Mouse (Mus musculus): ENCODE data around the gene Ssbp1. TPM values are rescaled to one million over a fixed set of nuclear protein-coding genes. Genes with fewer than 3 reads are reported as not detected.

Ssbp1 gene
- polyA plus RNA-seq, 1 experiment = 0.59 TPM

DNA sequence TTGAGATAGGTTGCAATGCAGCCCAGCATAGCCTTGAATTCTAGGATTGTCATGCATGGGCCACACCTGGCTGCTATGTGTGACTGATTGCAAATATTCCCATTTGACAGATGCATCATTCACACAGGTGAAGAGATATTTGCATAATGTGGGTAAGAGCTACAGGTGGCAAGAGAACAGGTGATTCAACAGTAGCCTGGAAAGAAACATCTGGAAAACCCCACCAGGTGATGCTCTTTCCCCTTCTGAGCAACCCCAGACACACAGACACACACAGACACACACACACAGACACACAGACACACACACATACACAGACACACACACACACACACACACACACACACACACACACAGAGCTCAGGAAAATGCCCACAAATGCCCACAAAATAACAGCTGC, 39.3 kb upstream of the Ssbp1 start:
- Histone ChIP-seq H3K4me1 (ENCODE audit: control insufficient read depth) (peaks cover 12% of the 10 kb centered on the region), H3K36me3 (ENCODE audit: control insufficient read depth) (no peaks in the 10 kb centered on the region), H3K9me3 (ENCODE audit: control insufficient read depth, low read length) (no peaks in the 10 kb centered on the region), H3K4me3 (replicated peaks) (no peak overlapping the region), H3K27me3 (ENCODE audit: control insufficient read depth) (peaks cover 41% of the 10 kb centered on the region)
- no peak for TF ChIP-seq TAL1 (IDR thresholded peaks at IDR 0.05; ENCODE audit: low read length)
- TF ChIP-seq GATA1 (IDR thresholded peaks at IDR 0.05; ENCODE audit: low read length) = no peak

DNA sequence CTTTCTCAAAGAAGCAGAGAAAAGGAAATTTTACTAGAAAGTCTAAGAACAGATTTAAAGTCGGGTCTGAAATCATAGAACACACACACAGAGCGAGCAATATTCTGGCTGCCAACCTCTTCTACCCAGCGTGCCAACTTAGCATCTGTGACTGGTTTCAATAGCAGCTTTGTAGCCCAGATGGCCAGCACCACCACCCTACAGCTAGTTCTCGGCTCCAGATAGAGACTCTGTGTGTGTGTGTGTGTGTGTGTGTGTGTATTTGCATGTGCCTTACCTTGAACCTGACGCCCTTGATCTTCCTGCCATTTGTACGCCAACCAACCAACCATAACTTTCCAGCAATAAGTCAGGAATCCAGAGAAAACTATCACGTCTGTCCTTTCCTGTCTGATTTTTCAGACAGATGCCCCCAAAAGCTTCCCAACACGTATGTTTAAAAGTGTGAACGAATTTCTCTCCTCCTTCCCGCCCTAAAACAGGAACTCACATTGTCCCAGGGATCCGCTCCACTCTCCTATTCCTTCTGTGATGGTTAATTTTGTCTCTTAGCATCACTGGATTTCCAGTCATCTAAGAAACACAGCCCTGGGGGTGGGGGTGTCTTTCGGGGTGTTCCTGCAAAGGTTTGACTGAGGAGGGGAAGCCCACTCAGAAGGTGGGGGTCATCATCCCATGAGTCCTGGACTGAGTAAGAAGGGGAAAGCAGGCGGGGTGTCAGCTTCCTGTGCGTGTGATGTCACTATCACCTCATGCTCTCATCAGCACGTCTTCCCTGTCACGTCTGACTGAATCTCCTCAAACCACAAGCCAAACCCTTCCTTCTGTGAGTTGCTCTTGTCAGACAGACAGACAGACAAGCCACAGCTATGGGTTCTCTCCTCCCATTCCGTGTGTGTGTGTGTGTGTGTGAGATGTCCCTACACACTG, 38.5 kb upstream of the Ssbp1 start:
- Histone ChIP-seq H3K4me1 (ENCODE audit: control insufficient read depth) (peaks cover 12% of the 10 kb centered on the region), H3K27me3 (ENCODE audit: control insufficient read depth) (peaks cover 49% of the 10 kb centered on the region), H3K9me3 (ENCODE audit: control insufficient read depth, low read length) (no peaks in the 10 kb centered on the region), H3K4me3 (replicated peaks) (no peak overlapping the region), H3K36me3 (ENCODE audit: control insufficient read depth) (no peaks in the 10 kb centered on the region)
- TF ChIP-seq GATA1 (IDR thresholded peaks at IDR 0.05; ENCODE audit: low read length) (no peak), TAL1 (IDR thresholded peaks at IDR 0.05; ENCODE audit: low read length) (no peak)

DNA sequence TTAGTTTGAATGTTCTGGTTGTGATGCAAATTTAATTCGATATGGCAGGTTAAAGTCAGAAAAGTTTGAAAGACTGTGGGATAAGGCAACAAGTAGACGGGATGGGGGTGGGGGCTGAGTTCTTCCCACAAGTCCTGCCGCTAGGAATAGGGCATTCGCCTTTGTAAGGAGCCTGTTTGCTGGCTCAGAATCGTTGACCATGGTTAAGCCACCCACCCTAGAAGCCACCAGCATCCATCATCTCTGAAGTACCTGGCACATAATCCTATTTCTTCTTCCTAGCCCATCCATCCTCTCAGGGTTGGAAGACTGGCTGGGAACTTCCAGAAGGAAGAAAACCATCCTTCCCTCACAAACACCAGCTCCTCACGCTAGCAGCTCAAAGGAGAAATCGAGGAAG, 36.5 kb upstream of the Ssbp1 start:
- peaks cover 12% of the 10 kb centered on the region for H3K4me1 ChIP-seq (ENCODE audit: control insufficient read depth)
- H3K36me3 ChIP-seq (ENCODE audit: control insufficient read depth) = no peaks in the 10 kb centered on the region
- TF ChIP-seq GATA1 (IDR thresholded peaks at IDR 0.05; ENCODE audit: low read length) (no peak), TAL1 (IDR thresholded peaks at IDR 0.05; ENCODE audit: low read length) (no peak)
- no peak overlapping the region for H3K4me3 ChIP-seq (replicated peaks)
- no peaks in the 10 kb centered on the region for H3K9me3 ChIP-seq (ENCODE audit: control insufficient read depth, low read length)
- peaks cover 65% of the 10 kb centered on the region for H3K27me3 ChIP-seq (ENCODE audit: control insufficient read depth)

DNA sequence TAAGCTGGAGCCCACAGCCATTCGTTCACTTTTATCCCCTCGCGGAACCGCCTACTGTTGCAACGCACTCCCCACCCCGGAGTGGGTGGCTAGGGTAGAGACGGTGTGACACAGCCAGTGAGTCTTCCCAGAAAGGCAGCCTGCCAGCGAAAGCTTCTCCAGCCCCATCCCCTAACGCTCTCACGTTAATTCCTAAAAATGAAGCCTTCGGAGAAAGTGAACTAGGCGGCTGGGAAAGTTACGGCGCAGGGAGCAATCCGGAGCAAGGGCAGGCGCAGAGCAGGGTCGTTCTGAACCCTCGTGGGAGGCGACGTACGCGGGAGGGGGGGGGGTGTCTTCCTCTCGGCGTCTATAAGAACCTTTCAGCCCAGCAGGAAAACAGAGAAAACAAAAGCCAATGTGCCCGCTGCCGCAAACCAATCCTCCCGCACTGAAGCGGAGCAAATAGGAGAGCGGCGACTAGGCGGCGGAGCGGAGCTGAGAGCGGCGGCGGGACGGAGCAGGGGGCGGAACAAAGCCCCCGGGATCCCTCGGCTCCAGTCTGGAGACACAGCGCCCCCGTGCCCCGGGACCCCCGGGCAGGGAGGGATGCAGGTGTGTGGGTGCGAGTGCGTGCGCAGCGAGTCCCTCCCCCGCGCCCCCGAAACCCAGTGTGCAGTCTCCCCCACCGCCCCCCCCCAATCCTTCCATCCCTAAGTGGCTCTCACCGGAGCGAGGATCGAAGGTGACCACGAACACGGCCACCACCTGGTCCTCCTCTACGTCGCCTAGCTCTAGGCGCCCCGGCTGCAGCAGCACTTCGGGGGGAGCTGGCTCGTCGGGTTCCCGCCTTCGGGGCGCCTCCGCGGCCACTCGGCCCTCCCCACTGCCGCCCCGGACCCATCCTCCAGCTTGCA, 35.8 kb upstream of the Ssbp1 start:
- TF ChIP-seq TAL1 (IDR thresholded peaks at IDR 0.05; ENCODE audit: low read length) (no peak), GATA1 (IDR thresholded peaks at IDR 0.05; ENCODE audit: low read length) (no peak)
- peaks cover 71% of the 10 kb centered on the region for H3K27me3 ChIP-seq (ENCODE audit: control insufficient read depth)
- H3K4me1 ChIP-seq (ENCODE audit: control insufficient read depth) = peaks cover 12% of the 10 kb centered on the region
- H3K4me3 ChIP-seq (replicated peaks) = peak overlapping the region; percentile 61
- H3K9me3 ChIP-seq (ENCODE audit: control insufficient read depth, low read length) = no peaks in the 10 kb centered on the region
- no peaks in the 10 kb centered on the region for H3K36me3 ChIP-seq (ENCODE audit: control insufficient read depth)

DNA sequence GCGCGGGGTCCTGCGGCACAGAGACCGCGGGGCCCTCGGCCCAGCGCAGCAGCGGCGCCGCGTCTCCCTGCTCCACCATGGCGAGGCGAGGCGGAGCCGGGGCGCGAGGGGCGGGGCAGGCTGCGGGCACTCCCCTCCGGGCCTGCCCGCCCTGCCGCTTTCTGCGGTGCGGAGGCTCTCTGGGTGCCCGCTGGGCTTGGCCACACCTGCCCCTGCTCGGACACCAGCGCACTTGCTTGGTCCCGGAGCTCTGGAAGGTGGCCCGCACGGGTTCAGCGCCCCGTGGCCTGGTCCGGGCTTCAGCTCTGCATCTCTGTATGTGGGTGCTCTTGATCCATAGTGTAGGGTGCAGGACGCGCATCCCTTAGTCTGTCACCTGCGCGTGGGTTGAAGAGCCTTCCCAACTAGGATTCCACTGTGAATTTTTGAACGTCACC, 35.1 kb upstream of the Ssbp1 start, which contains the start of gene E330009J07Rik:
Gene E330009J07Rik, minus strand, starts transcription at position 89 of the 437 bp plus-strand sequence.
- peaks cover 75% of the 10 kb centered on the region for H3K27me3 ChIP-seq (ENCODE audit: control insufficient read depth)
- H3K4me1 ChIP-seq (ENCODE audit: control insufficient read depth) = peaks cover 12% of the 10 kb centered on the region

DNA sequence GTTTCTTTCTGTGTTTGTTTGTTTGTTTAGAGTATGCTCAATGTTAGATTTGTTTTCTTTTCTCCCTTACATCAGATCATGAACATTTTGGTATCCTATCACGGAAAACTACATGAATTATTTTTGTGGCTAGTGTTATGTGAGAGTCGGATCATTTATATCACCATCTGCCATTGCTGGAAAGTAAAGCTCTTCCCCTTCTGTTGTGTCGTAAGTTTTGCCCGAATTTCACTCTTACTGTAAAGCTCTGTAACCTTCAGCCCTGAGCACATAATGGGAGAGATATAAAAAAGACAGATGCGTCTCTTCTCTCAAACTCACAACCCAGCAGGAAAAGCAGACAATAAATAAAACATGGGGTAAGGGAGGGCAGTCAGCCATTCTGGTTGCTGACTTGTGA, 32.2 kb upstream of the Ssbp1 start, which contains the start of gene Wee2:
Gene Wee2, plus strand, starts transcription at position 153 of the 400 bp plus-strand sequence.
- H3K4me1 ChIP-seq (ENCODE audit: control insufficient read depth) = peaks cover 12% of the 10 kb centered on the region
- no peaks in the 10 kb centered on the region for H3K36me3 ChIP-seq (ENCODE audit: control insufficient read depth)
- peaks cover 63% of the 10 kb centered on the region for H3K27me3 ChIP-seq (ENCODE audit: control insufficient read depth)
- H3K4me3 ChIP-seq (replicated peaks) = no peak within 1 kb of the TSS
- H3K9me3 ChIP-seq (ENCODE audit: control insufficient read depth, low read length) = no peaks in the 10 kb centered on the region
- TF ChIP-seq TAL1 (IDR thresholded peaks at IDR 0.05; ENCODE audit: low read length) (no peak), GATA1 (IDR thresholded peaks at IDR 0.05; ENCODE audit: low read length) (no peak)

More for the DNA sequence above, 35.1 kb upstream of the Ssbp1 start, which contains the start of gene E330009J07Rik:
- H3K36me3 ChIP-seq (ENCODE audit: control insufficient read depth) = no peaks in the 10 kb centered on the region
- H3K9me3 ChIP-seq (ENCODE audit: control insufficient read depth, low read length) = no peaks in the 10 kb centered on the region
- H3K4me3 ChIP-seq (replicated peaks) = peak within 1 kb of the TSS; percentile 61
- TF ChIP-seq GATA1 (IDR thresholded peaks at IDR 0.05; ENCODE audit: low read length) (no peak), TAL1 (IDR thresholded peaks at IDR 0.05; ENCODE audit: low read length) (no peak)

DNA sequence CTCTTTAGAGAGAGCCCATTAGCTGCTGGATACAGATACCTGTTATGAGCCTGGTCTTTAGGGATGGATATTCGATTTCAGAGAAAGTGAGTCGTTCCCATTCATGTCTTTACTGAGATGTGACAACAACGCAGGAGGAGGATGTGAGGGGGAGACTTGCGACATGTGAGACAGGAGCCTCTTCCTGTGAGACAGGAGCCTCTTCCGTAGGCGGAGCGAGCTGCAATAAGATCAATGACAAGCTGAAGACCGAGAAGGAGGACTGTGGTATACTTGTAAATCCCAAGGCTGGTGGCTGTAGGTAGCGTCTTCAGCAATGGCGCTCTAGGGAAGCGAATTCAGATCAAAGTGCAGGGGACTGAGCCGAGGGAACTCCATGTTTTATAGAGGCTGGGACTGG, 31.4 kb upstream of the Ssbp1 start:
- H3K36me3 ChIP-seq (ENCODE audit: control insufficient read depth) = no peaks in the 10 kb centered on the region
- H3K4me3 ChIP-seq (replicated peaks) = no peak overlapping the region
- H3K9me3 ChIP-seq (ENCODE audit: control insufficient read depth, low read length) = no peaks in the 10 kb centered on the region
- H3K4me1 ChIP-seq (ENCODE audit: control insufficient read depth) = peaks cover 12% of the 10 kb centered on the region
- peaks cover 55% of the 10 kb centered on the region for H3K27me3 ChIP-seq (ENCODE audit: control insufficient read depth)
- no peak for TF ChIP-seq GATA1 (IDR thresholded peaks at IDR 0.05; ENCODE audit: low read length)
- no peak for TF ChIP-seq TAL1 (IDR thresholded peaks at IDR 0.05; ENCODE audit: low read length)

DNA sequence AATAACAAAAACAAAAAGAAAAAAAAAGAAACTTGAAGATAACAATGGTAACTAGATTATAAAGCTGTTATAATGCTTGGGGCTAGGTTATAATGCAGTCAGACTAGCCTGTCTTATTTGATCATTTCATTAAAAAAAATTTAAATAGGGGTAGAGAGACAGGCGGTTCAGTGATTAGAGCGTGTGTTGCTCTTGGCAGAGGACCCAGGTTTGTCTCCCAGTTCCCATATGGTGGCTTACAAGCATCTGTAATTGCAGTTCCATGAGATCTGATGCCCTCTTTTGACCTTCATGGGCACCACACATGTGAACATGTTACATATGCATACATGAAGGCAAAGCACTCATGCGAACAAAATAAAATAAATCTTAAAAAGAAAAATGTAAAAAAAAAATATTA, 29.9 kb upstream of the Ssbp1 start:
- Histone ChIP-seq H3K27me3 (ENCODE audit: control insufficient read depth) (peaks cover 39% of the 10 kb centered on the region), H3K36me3 (ENCODE audit: control insufficient read depth) (no peaks in the 10 kb centered on the region), H3K9me3 (ENCODE audit: control insufficient read depth, low read length) (no peaks in the 10 kb centered on the region), H3K4me3 (replicated peaks) (no peak overlapping the region), H3K4me1 (ENCODE audit: control insufficient read depth) (no peaks in the 10 kb centered on the region)
- TF ChIP-seq TAL1 (IDR thresholded peaks at IDR 0.05; ENCODE audit: low read length) = no peak
- no peak for TF ChIP-seq GATA1 (IDR thresholded peaks at IDR 0.05; ENCODE audit: low read length)
